Mouse (Mus musculus): ENCODE measurements at regions not wholly inside any gene's neighbourhood (a gene's known extent, or its start where the extent isn't known, plus 50 kb on each side); places are given as distances from the start of the nearest gene placed in this dataset.

- DNase-seq: no peak
Measured at GRCm38 (mm10) chr2:75146256-75146655, 320.7 kb downstream of the Mtx2 start.

GRCm38 (mm10) chr2:75147399-75147798 is 321.8 kb downstream of the Mtx2 start:
- DNase-seq: no peak

GRCm38 (mm10) chr2:75147967-75148366 is 322.4 kb downstream of the Mtx2 start:
- DNase-seq: no peak

GRCm38 (mm10) chr2:75149036-75149435 is 323.4 kb downstream of the Mtx2 start:
- no peak for DNase-seq

GRCm38 (mm10) chr2:75149562-75149961 is 324.0 kb downstream of the Mtx2 start:
- DNase-seq: no peak

GRCm38 (mm10) chr2:75150986-75151385 is 325.4 kb downstream of the Mtx2 start:
- peak; percentile 38 to 50 for DNase-seq

- no peak for DNase-seq
Measured at GRCm38 (mm10) chr2:75151519-75151918, 325.9 kb downstream of the Mtx2 start.

GRCm38 (mm10) chr2:75152477-75152990 is 326.9 kb downstream of the Mtx2 start:
- peak in 1 of 2 experiments; percentile 53 for DNase-seq

GRCm38 (mm10) chr2:75154448-75154847 is 328.8 kb downstream of the Mtx2 start:
- no peak for DNase-seq

GRCm38 (mm10) chr2:75158581-75158980 is 333.0 kb downstream of the Mtx2 start:
- DNase-seq: peak in 1 of 2 experiments; percentile 37

- DNase-seq: no peak
Measured at GRCm38 (mm10) chr2:75161075-75161474, 335.5 kb downstream of the Mtx2 start.

GRCm38 (mm10) chr2:75164987-75165386 is 339.4 kb downstream of the Mtx2 start:
- no peak for DNase-seq

- no peak for DNase-seq
Measured at GRCm38 (mm10) chr2:75176267-75176666, 350.7 kb downstream of the Mtx2 start.

GRCm38 (mm10) chr2:75183293-75183692 is 357.7 kb downstream of the Mtx2 start:
- no peak for DNase-seq

GRCm38 (mm10) chr2:75202587-75203220 is 377.1 kb downstream of the Mtx2 start:
- DNase-seq: no peak

GRCm38 (mm10) chr2:75208821-75209758 is 383.5 kb downstream of the Mtx2 start:
- DNase-seq: peak in 1 of 2 experiments; percentile 33

- DNase-seq: no peak
Measured at GRCm38 (mm10) chr2:75209790-75210583, 384.4 kb downstream of the Mtx2 start.

GRCm38 (mm10) chr2:75216931-75217330 is 391.3 kb downstream of the Mtx2 start:
- DNase-seq: no peak

GRCm38 (mm10) chr2:75220775-75221359 is 395.3 kb downstream of the Mtx2 start:
- no peak for DNase-seq

GRCm38 (mm10) chr2:75224443-75224842 is 398.8 kb downstream of the Mtx2 start:
- peak in 1 of 2 experiments; percentile 39 for DNase-seq

GRCm38 (mm10) chr2:75240976-75241375 is 415.4 kb downstream of the Mtx2 start:
- DNase-seq: peak; percentile 19 to 50

- DNase-seq: peak; percentile 6 to 24
Measured at GRCm38 (mm10) chr2:75244311-75245033, 414.6 kb upstream of the Hnrnpa3 start.
